Mouse (Mus musculus): ENCODE measurements at regions not wholly inside any gene's neighbourhood (a gene's known extent, or its start where the extent isn't known, plus 50 kb on each side); places are given as distances from the start of the nearest gene placed in this dataset.

DNA sequence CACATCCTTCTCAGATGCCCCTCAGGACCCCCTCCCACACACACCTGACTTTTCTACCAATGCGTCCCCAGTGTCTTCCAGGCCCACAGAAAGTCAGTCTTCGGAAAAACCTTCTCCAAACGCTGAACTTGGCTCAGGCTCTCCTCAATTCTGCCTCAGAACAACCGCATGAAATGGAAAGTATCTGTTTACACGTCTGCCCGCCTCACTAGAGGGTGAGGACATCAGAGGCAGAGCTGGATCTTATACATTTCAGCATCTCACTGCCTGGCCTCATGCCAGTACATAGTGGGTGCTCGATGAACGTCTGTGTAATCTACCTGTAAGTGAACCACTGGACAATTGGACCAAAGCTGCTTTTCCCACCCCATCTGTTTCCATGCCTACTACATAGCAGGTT is 189.1 kb upstream of the 4930412O13Rik start:
- no peak for TF ChIP-seq EP300 (IDR thresholded peaks at IDR 0.05; ENCODE audit: low read depth)
- TF ChIP-seq CTCF (IDR thresholded peaks at IDR 0.05; ENCODE audit: low read depth): no peak
- H3K27me3 ChIP-seq (ENCODE audit: control insufficient read depth, insufficient read depth, low read length): no peaks in the 10 kb centered on the region
- H3K9me3 ChIP-seq (replicated peaks; ENCODE audit: control insufficient read depth, low read length): no peaks in the 10 kb centered on the region
- no peak overlapping the region for H3K27ac ChIP-seq (ENCODE audit: low read depth)
- H3K4me1 ChIP-seq (ENCODE audit: control insufficient read depth, insufficient read depth): no peaks in the 10 kb centered on the region
- no peak overlapping the region for H3K4me3 ChIP-seq (ENCODE audit: low read depth, low read length)
- DNase-seq (ENCODE audit: low spot score) (no peak), ATAC-seq (ENCODE audit: insufficient read depth, low read depth) (no peak)
- H3K9ac ChIP-seq (replicated peaks; ENCODE audit: low read depth, low read length): no peak overlapping the region
- 52% methylated on average over 8 of the region's 8 CpGs for WGBS
- H3K36me3 ChIP-seq (replicated peaks; ENCODE audit: control insufficient read depth, insufficient read depth, low read length): no peaks in the 10 kb centered on the region
- no peak overlapping the region for H3K4me2 ChIP-seq (ENCODE audit: low read depth, low read length)

DNA sequence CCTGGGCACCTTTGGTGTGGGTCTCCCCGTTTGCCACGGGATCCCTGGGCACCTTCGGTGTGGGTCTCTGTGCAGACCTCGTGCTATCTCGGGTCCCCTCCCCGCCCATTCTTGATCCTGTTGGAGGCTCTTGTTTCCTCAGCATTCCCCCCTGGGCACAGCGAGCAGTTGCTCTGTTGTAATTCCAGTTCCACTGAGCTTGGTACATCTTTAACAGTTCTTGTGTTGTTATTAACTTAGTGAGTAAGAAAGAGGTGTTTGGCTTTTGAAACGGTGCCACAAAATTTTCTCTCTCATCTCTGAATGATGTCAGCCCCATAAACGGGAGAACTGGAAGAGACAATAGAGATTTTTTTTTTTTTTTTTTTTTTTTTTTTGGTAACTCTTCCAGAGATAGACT is 187.7 kb upstream of the 4930412O13Rik start:
- ATAC-seq (ENCODE audit: insufficient read depth, low read depth) (no peak), DNase-seq (ENCODE audit: low spot score) (no peak)
- Histone ChIP-seq H3K27ac (ENCODE audit: low read depth) (no peak overlapping the region), H3K9ac (replicated peaks; ENCODE audit: low read depth, low read length) (no peak overlapping the region), H3K4me2 (ENCODE audit: low read depth, low read length) (no peak overlapping the region), H3K36me3 (replicated peaks; ENCODE audit: control insufficient read depth, insufficient read depth, low read length) (no peaks in the 10 kb centered on the region), H3K27me3 (ENCODE audit: control insufficient read depth, insufficient read depth, low read length) (no peaks in the 10 kb centered on the region), H3K9me3 (replicated peaks; ENCODE audit: control insufficient read depth, low read length) (no peaks in the 10 kb centered on the region), H3K4me3 (ENCODE audit: low read depth, low read length) (no peak overlapping the region), H3K4me1 (ENCODE audit: control insufficient read depth, insufficient read depth) (no peaks in the 10 kb centered on the region)
- TF ChIP-seq CTCF (IDR thresholded peaks at IDR 0.05; ENCODE audit: low read depth) (no peak), EP300 (IDR thresholded peaks at IDR 0.05; ENCODE audit: low read depth) (no peak)
- WGBS: 54% methylated on average over 9 of the region's 9 CpGs

DNA sequence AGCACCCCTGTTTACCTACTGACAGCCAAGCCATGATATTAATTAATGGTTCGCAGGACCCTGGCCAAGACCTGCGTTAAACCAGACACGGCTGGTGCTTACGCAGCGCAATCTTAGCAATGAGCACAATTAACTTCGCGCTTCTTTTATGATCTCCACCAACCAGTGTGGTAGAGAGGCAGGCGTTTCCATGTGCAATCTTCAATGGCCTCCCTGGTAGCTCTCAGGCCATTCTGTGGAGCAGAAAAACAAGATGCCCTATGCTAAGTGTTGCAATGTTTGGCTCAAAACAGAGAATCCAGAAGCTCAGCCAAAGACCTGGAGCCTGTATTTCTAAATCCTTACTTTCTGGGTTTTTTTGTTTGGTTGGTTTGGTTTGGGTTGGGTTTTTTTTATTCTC is 186.9 kb upstream of the 4930412O13Rik start:
- Histone ChIP-seq H3K9me3 (replicated peaks; ENCODE audit: control insufficient read depth, low read length) (no peaks in the 10 kb centered on the region), H3K27me3 (ENCODE audit: control insufficient read depth, insufficient read depth, low read length) (no peaks in the 10 kb centered on the region), H3K4me2 (ENCODE audit: low read depth, low read length) (no peak overlapping the region), H3K4me3 (ENCODE audit: low read depth, low read length) (no peak overlapping the region), H3K9ac (replicated peaks; ENCODE audit: low read depth, low read length) (no peak overlapping the region), H3K27ac (ENCODE audit: low read depth) (no peak overlapping the region), H3K4me1 (ENCODE audit: control insufficient read depth, insufficient read depth) (no peaks in the 10 kb centered on the region), H3K36me3 (replicated peaks; ENCODE audit: control insufficient read depth, insufficient read depth, low read length) (no peaks in the 10 kb centered on the region)
- TF ChIP-seq EP300 (IDR thresholded peaks at IDR 0.05; ENCODE audit: low read depth) (no peak), CTCF (IDR thresholded peaks at IDR 0.05; ENCODE audit: low read depth) (no peak)
- WGBS: 85% methylated on average over 8 of the region's 8 CpGs
- no peak for ATAC-seq (ENCODE audit: insufficient read depth, low read depth)
- DNase-seq (ENCODE audit: low spot score): no peak

DNA sequence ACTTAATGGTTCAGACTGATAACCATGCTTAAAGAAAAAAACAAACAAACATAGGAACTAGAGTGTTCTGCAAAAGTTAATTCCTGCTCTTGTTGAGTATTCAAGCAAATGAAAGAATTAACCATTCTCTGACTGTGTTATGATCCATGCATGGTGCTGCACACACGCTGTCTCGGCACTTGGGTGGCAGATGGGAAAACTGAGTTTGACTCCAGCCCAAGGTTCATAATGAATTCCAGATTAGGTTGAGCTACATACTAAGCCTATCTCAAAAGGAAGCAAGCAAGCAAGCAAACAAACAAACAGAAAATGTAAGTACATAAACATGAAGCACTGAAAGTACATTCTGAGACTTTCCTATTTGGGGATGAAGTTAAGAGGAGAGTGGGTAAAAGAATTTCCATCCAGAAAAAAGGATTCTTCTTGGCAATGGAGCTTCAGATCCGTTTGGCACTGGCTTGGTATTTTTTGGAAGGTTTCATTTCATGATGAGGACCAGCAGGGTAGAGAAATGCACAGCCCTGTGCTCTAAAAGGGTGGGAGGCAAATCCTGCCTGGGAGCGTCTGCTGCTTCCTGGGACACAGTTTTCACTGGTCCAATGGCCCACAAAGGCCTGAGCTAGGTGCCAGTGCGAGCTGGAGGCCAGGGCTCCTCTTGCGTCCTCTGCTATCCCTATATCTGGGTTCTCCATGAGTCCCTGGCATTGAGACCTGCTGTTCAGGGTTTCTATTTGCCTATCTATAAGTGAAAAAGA is 183.3 kb upstream of the 4930412O13Rik start:
- 74% methylated on average over 6 of the region's 6 CpGs for WGBS

DNA sequence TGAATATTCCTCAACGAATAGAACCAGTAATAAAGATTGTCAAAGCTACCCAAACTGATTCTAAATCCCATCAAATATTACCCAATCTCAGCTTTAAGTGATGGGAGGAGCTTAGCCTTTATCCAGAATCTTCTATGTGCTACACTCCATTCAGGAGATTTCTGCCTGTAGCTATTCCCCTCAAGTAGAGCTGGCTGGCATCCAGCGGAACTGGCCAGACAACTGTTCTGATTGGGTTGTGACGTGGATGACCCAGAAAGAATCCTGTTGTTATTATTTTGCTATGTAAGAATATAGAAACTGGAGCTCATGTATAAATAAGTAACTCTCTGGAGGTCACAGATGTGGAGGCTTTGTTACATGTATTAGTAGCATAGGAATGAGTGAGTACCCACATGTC is 176.8 kb upstream of the 4930412O13Rik start:
- TF ChIP-seq CTCF (IDR thresholded peaks at IDR 0.05; ENCODE audit: low read depth) (no peak), EP300 (IDR thresholded peaks at IDR 0.05; ENCODE audit: low read depth) (no peak)

More for the DNA sequence above, 183.3 kb upstream of the 4930412O13Rik start:
- Histone ChIP-seq H3K4me1 (ENCODE audit: control insufficient read depth, insufficient read depth) (no peaks in the 10 kb centered on the region), H3K36me3 (replicated peaks; ENCODE audit: control insufficient read depth, insufficient read depth, low read length) (no peaks in the 10 kb centered on the region), H3K4me2 (ENCODE audit: low read depth, low read length) (no peak overlapping the region), H3K27ac (ENCODE audit: low read depth) (no peak overlapping the region), H3K9me3 (replicated peaks; ENCODE audit: control insufficient read depth, low read length) (no peaks in the 10 kb centered on the region), H3K9ac (replicated peaks; ENCODE audit: low read depth, low read length) (no peak overlapping the region), H3K4me3 (ENCODE audit: low read depth, low read length) (no peak overlapping the region), H3K27me3 (ENCODE audit: control insufficient read depth, insufficient read depth, low read length) (no peaks in the 10 kb centered on the region)
- DNase-seq (ENCODE audit: low spot score) (no peak), ATAC-seq (ENCODE audit: insufficient read depth, low read depth) (no peak)
- TF ChIP-seq CTCF (IDR thresholded peaks at IDR 0.05; ENCODE audit: low read depth): no peak
- TF ChIP-seq EP300 (IDR thresholded peaks at IDR 0.05; ENCODE audit: low read depth): no peak

DNA sequence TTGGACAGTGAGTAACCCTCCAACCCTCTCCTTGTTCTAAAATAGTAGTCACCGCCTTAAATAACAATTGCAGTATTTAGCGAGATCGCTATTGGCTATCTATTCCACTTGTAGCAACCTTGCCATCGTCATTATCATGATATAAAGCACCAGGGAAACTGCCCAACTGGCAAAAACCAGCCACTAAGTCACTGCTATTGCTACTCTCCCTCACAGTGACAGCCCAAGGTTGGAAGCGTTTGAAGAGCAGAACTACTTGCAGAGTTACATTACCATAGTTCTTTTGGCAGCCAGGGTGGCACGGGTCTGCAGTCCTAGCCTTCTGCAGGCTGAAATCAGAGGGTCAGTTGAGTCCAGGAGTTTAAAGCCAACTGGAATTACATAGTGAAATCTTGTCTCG is 171.6 kb upstream of the 4930412O13Rik start:
- TF ChIP-seq CTCF (IDR thresholded peaks at IDR 0.05; ENCODE audit: low read depth) (no peak), EP300 (IDR thresholded peaks at IDR 0.05; ENCODE audit: low read depth) (no peak)
- DNase-seq (ENCODE audit: low spot score) (no peak), ATAC-seq (ENCODE audit: insufficient read depth, low read depth) (no peak)
- no peaks in the 10 kb centered on the region for H3K9me3 ChIP-seq (replicated peaks; ENCODE audit: control insufficient read depth, low read length)
- WGBS: 71% methylated on average over 7 of the region's 7 CpGs
- H3K4me2 ChIP-seq (ENCODE audit: low read depth, low read length): no peak overlapping the region
- H3K9ac ChIP-seq (replicated peaks; ENCODE audit: low read depth, low read length): no peak overlapping the region
- H3K4me3 ChIP-seq (ENCODE audit: low read depth, low read length): no peak overlapping the region
- H3K4me1 ChIP-seq (ENCODE audit: control insufficient read depth, insufficient read depth): no peaks in the 10 kb centered on the region
- H3K27me3 ChIP-seq (ENCODE audit: control insufficient read depth, insufficient read depth, low read length): no peaks in the 10 kb centered on the region
- H3K36me3 ChIP-seq (replicated peaks; ENCODE audit: control insufficient read depth, insufficient read depth, low read length): no peaks in the 10 kb centered on the region
- H3K27ac ChIP-seq (ENCODE audit: low read depth): no peak overlapping the region

More for the DNA sequence above, 176.8 kb upstream of the 4930412O13Rik start:
- no peaks in the 10 kb centered on the region for H3K27me3 ChIP-seq (ENCODE audit: control insufficient read depth, insufficient read depth, low read length)
- DNase-seq (ENCODE audit: low spot score): no peak
- no peak overlapping the region for H3K27ac ChIP-seq (ENCODE audit: low read depth)
- no peak overlapping the region for H3K4me2 ChIP-seq (ENCODE audit: low read depth, low read length)
- H3K4me1 ChIP-seq (ENCODE audit: control insufficient read depth, insufficient read depth): no peaks in the 10 kb centered on the region
- WGBS: 59% methylated on average over 3 of the region's 3 CpGs
- no peaks in the 10 kb centered on the region for H3K9me3 ChIP-seq (replicated peaks; ENCODE audit: control insufficient read depth, low read length)
- H3K36me3 ChIP-seq (replicated peaks; ENCODE audit: control insufficient read depth, insufficient read depth, low read length): no peaks in the 10 kb centered on the region
- no peak overlapping the region for H3K9ac ChIP-seq (replicated peaks; ENCODE audit: low read depth, low read length)
- no peak overlapping the region for H3K4me3 ChIP-seq (ENCODE audit: low read depth, low read length)
- no peak for ATAC-seq (ENCODE audit: insufficient read depth, low read depth)
